Mouse (Mus musculus): ENCODE results near the gene Elovl3.
"Not testable (repeated sequence)": the region's sequence is repeated elsewhere in the genome, so short reads cannot be mapped to it uniquely, and the experiment has no call there.

Gene Elovl3

GRCm38 (mm10) chr19:46131694-46132525, at the start of gene Elovl3:
Gene Elovl3 (plus strand): TSS chr19:46131897.
- no peak for DNase-seq (ENCODE audit: low spot score in 2 of 2)

GRCm38 (mm10) chr19:46085185-46085584, 46.5 kb upstream of the Elovl3 start:
- DNase-seq (ENCODE audit: low spot score in 2 of 2): no peak

DNA sequence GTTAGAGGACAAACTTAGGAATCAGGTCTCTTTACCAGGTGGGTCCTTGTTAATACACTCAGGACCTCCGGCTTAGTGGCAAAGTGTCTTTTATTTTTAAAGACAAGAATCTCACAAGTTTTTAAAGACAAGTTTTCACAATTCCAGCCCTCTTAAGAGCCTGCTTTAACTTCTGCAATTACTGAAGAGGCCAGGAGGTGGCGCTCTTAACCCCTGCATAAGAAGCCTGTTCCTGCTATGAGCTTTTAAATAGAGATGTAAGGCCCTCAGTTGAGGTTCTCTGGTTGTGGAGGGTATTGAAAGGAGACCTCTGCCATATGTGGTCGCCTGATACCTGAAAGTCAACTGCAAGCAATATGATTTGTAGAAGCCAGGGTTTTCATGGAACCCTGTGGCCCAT, 45.4 kb upstream of the Elovl3 start:
- DNase-seq (ENCODE audit: low spot score in 2 of 2): peak in 1 of 2 experiments; percentile 68

- DNase-seq (ENCODE audit: low spot score in 2 of 2): no peak
Measured at GRCm38 (mm10) chr19:46087871-46088270, 43.8 kb upstream of the Elovl3 start.

DNA sequence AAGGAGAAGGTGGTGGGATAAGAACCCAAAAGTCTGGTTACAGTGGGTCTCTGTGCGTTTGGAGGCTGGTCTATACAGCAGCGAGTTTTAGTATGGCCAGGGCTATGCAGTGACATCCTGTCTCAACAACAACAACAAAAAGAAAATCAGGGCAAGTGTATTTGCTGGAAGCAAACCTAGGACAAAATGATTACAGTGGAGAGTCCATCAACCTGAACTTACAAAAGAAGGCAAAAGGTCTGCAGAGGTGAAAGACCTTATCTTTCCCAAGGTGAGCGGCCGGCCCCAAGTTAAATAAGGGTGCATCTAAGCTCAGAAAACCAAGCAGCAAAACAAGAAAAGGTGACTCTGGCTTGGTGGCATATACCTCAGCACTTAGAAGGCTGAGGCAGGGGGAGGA, 40.1 kb upstream of the Elovl3 start:
- DNase-seq (ENCODE audit: low spot score in 2 of 2): no peak

DNA sequence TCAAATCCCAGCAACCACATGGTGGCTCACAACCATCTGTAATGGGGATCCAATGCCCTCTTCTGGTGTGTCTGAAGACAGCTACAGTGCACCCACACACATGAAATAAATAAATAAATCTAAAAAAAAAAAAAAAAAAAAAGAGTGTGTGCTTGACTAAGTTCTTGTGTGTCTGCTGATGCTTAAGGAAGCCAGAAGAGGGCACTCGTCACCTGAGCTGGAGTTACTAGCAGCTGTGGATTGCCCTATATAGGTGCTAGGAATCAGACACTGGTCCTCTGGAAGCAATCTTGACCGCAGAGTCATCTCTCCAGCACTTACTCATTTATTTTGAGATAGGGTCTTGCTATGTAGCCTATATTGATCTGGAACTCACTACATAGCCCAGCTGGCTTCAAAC, 37.6 kb upstream of the Elovl3 start:
- no peak for DNase-seq (ENCODE audit: low spot score in 2 of 2)

DNA sequence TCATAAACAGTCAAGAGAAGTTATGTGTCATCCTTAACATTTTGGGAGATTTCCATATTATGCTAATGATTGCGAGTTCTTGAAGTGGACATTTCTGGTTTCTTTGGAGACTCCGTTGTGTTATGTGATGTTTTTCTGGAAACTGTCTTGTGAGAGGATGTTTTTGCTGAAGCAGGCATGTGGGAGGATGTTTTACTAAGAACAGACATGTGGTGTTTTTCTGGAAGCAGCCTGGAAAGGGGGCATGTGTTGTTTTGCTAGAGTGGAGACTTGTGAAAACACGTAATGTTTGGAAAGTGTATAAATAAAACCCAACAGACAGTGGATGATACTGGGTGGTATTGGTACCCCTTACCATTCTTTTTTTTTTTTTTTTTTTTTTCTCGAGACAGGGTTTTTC, 36.4 kb upstream of the Elovl3 start:
- DNase-seq (ENCODE audit: low spot score in 2 of 2): peak in 1 of 2 experiments; percentile 39

DNA sequence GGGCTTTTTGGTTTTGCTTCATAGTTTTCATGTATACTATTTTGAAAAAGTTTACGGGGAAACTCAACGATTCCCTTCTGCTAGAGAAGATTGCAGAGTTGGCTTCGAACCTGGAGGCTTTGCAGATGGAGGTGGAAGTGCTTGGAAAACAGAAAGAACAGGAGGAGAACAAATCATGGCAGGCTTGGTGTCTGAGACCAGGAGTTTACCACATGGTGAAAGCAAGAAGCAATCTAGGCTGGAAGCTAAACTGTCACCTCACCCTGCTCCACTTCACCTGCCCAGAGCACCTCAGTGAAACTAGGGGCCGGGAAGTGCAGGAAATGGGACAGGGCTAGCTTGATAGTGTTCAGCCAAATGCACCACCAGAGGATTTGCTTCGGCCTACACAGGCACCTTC, 35.3 kb upstream of the Elovl3 start:
- DNase-seq (ENCODE audit: low spot score in 2 of 2): no peak

- no peak for DNase-seq (ENCODE audit: low spot score in 2 of 2)
Measured at GRCm38 (mm10) chr19:46099561-46099960, 32.1 kb upstream of the Elovl3 start.

DNA sequence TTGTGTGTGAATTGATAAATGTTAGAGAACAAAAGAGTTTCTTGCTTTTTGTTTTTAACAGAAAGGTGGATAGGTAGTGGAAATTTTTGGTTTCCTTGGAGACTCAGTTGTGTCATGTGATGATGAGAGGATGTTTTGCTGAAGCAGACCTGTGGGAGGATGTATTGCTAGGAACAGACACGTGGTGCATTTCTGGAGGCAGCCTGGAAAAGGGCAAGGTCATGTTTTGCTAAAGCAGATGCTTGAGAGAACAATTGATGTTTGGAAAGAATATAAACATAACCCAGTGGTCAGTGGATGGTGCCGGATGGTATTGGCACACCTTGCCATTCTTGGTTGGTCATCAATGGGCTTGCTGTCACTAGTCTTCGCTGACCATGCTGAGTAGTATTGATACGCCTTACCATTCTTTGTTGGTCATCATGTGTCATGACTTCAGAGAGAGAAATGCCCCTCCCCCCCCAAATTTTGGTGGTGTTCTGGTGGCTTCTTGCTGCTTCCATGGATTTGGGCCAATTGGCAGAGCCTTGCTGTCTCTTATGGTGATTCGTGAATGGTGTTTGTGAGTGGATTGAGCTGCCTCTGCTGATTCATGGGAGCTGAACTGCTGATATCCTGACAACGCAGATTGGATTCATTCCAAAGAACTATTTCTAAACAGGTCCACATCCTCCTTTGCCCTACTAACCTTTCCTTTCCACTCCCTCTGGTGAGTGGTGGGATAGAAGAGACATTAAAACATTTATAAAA, 28.1 kb upstream of the Elovl3 start:
- DNase-seq (ENCODE audit: low spot score in 2 of 2): no peak

DNA sequence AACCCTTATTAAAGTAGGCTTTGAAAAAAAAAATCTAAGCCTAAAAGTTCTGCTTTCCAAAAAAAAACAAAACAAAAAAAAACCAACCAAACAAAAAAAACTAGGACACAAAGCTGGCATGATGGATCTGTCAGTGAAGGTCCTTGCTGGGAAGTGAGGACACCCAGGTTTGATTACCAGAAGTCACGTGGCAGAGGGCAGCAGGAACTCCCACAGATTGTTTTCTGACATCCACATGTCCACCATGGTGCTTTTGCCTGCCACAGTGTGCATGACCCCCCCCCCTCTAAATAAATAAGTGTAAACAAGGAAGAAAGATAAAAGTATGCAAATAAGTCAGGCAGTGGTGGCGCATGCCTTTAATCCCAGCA, 27.5 kb upstream of the Elovl3 start:
- DNase-seq (ENCODE audit: low spot score in 2 of 2): no peak

- DNase-seq (ENCODE audit: low spot score in 2 of 2): no peak
Measured at GRCm38 (mm10) chr19:46110214-46110613, 21.5 kb upstream of the Elovl3 start.

DNA sequence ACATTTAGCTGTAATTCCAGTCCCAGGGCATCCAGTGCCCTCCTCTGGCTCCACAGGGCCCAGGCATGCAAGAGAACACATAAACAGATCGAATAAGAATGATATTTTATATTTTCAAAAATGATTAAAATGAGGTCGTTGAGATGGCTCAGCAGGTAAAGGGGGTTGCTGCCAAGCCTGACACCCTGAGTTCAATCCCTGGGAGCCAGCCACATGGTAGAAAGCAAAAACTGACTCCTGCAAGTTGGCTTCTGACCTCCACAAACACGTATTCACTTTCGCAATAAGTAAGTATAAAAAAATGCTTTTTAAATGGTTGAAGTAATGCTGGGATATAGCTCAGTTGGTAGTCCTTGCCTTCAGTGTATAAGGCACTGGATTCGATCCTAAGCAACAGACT, 20.9 kb upstream of the Elovl3 start:
- no peak for DNase-seq (ENCODE audit: low spot score in 2 of 2)

DNA sequence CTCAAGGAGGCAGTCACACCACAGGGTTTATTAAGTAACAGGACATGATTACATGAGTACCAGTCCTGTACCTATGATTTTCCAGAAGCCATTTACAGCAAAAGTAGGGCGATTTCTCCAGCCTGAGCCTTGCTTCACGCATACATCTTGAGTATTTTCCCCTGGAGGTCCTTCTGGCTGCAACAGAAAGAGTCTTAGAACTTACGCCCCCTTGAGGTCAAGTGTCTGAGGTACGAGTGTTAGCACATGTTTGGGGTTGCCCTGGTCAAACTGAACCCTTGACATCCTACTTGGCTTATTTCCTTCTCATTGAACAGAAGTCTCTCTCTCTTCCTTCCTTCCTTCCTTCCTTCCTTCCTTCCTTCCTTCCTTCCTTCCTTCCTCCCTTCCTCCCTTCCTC, 17.1 kb upstream of the Elovl3 start:
- no peak for DNase-seq (ENCODE audit: low spot score in 2 of 2)

- no peak for DNase-seq (ENCODE audit: low spot score in 2 of 2)
Measured at GRCm38 (mm10) chr19:46119458-46119857, 12.2 kb upstream of the Elovl3 start.

GRCm38 (mm10) chr19:46120872-46121271, 10.8 kb upstream of the Elovl3 start:
- DNase-seq (ENCODE audit: low spot score in 2 of 2): no peak

- DNase-seq (ENCODE audit: low spot score in 2 of 2): no peak
Measured at GRCm38 (mm10) chr19:46123876-46124275, 7.8 kb upstream of the Elovl3 start.

GRCm38 (mm10) chr19:46124651-46125050, 7.0 kb upstream of the Elovl3 start:
- DNase-seq (ENCODE audit: low spot score in 2 of 2): no peak

- DNase-seq (ENCODE audit: low spot score in 2 of 2): no peak
Measured at GRCm38 (mm10) chr19:46126301-46126700, 5.4 kb upstream of the Elovl3 start.

- DNase-seq (ENCODE audit: low spot score in 2 of 2): not testable (repeated sequence)
Measured at GRCm38 (mm10) chr19:46129737-46130136, 2.0 kb upstream of the Elovl3 start.

DNA sequence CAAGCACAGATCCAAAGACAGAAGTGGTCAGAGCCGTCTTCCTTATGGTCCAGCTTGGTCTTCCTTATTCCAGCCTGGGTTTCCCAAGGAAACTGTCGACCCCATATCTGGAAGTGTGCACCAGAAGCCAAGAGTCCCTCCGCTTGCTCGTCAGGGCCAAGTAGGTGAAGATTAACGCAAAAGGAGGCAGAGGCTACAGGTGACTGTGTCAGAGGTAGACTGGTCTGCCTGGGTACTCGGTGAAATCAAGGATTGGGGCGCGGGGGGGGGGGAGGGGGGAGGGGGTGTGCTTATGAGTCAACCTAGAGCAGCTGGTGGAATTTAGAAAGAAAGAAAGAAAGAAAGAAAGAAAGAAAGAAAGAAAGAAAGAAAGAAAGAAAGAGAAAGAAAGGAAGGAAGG, 414 bp upstream of the Elovl3 start:
- no peak for DNase-seq (ENCODE audit: low spot score in 2 of 2)

GRCm38 (mm10) chr19:46132577-46132976, 880 bp downstream of the Elovl3 start:
- no peak for DNase-seq (ENCODE audit: low spot score in 2 of 2)

GRCm38 (mm10) chr19:46135297-46135696, 3.6 kb downstream of the Elovl3 start:
- peak; percentile 36 to 92 for DNase-seq (ENCODE audit: low spot score in 2 of 2)

Data from left cerebral cortex, adult 9 months (tissue).